Mouse (Mus musculus) liver, adult 2 months (tissue): ENCODE data around the gene Slc35e3. TPM values are rescaled to one million over a fixed set of nuclear protein-coding genes. Genes with fewer than 3 reads are reported as not detected.

ENCODE experiments used
- DNase-seq: peaks from one replicate; pipeline ENCODE4 v3.0.0-alpha.2; 2011; ENCODE audit warnings: low read depth, low spot score; ENCODE audit errors: extremely low read depth
- H3K27ac ChIP-seq: fragments of 200-500 bp; replicated peaks from 2 replicates; pipeline ENCODE4 v1.5.1; 2012; ENCODE audit warnings: low read depth, mild to moderate bottlenecking, control low read depth, inconsistent platforms, low read length; ENCODE audit not compliant: insufficient read depth
- H3K27me3 ChIP-seq: fragments of 200-500 bp; 2 replicates; pipeline ENCODE4 v1.6.1; 2012; ENCODE audit warnings: mild to moderate bottlenecking, moderate library complexity, low read length, inconsistent platforms; ENCODE audit not compliant: control insufficient read depth, insufficient read depth
- H3K36me3 ChIP-seq: fragments of 200-500 bp; 2 replicates; pipeline ENCODE4 v1.6.1; 2012; ENCODE audit warnings: low read length, inconsistent platforms; ENCODE audit not compliant: control insufficient read depth, insufficient read depth
- H3K4me1 ChIP-seq: fragments of 200-500 bp; 2 replicates; pipeline ENCODE4 v1.6.1; 2011; ENCODE audit warnings: low read length; ENCODE audit not compliant: control insufficient read depth, insufficient read depth
- H3K4me3 ChIP-seq: fragments of 200-500 bp; 2 replicates; pipeline ENCODE4 v1.5.1; 2011; ENCODE audit warnings: low read depth, mild to moderate bottlenecking, control low read depth, low read length, moderate library complexity; ENCODE audit not compliant: insufficient read depth
- H3K79me2 ChIP-seq: fragments of 200-500 bp; 2 replicates; pipeline ENCODE4 v1.6.1; 2012; ENCODE audit warnings: inconsistent platforms, mild to moderate bottlenecking, low read length, moderate library complexity; ENCODE audit not compliant: control insufficient read depth, insufficient read depth
- H3K9ac ChIP-seq: fragments of 200-500 bp; 2 replicates; pipeline ENCODE4 v1.6.1; 2012; ENCODE audit warnings: low read depth, mild to moderate bottlenecking, control low read depth, inconsistent platforms, low read length
- CTCF ChIP-seq: fragments of 200-500 bp; IDR thresholded peaks from 2 replicates; pipeline ENCODE4 v1.5.1; 2011; ENCODE audit warnings: low read depth, low read length, control low read depth
- POLR2A ChIP-seq: fragments of 200-500 bp; IDR thresholded peaks from 2 replicates; pipeline ENCODE4 v1.6.1; 2011; ENCODE audit warnings: low read length, control low read depth; ENCODE audit not compliant: insufficient read depth; ENCODE audit errors: extremely low read depth
- WGBS: fragments of 180-500 bp; shearing (Covaris S2); methylation state at CpG from one replicate; pipeline ENCODE4 v1.1.7; 2018; 5-methylcytosine and 5-hydroxymethylcytosine counted together
- polyA plus RNA-seq: library from polyadenylated mRNA; depleted of rRNA; stranded (reverse); fragments of >200 nt; gene quantifications from 2 replicates; pipeline ENCODE4 v1.2.3, GENCODE M21; 2012
- total RNA-seq: library from RNA; depleted of rRNA; stranded (reverse); fragments of >200 nt; gene quantifications from 2 replicates; pipeline ENCODE4 v1.2.3, GENCODE M21; 2014

The Slc35e3 gene
- total and polyA plus RNA-seq, 2 experiments: 4.1 to 7.1 TPM

- 92% methylated on average over 16 of the region's 16 CpGs for WGBS
- Histone ChIP-seq H3K27me3 (no peaks in the 10 kb centered on the region), H3K36me3 (peaks cover 12% of the 10 kb centered on the region; the same call in 1 of the 2 replicates)
These were observed 20.1 kb upstream of the Slc35e3 start for GRCm38 (mm10) chr10:117766111-117766895.

DNA sequence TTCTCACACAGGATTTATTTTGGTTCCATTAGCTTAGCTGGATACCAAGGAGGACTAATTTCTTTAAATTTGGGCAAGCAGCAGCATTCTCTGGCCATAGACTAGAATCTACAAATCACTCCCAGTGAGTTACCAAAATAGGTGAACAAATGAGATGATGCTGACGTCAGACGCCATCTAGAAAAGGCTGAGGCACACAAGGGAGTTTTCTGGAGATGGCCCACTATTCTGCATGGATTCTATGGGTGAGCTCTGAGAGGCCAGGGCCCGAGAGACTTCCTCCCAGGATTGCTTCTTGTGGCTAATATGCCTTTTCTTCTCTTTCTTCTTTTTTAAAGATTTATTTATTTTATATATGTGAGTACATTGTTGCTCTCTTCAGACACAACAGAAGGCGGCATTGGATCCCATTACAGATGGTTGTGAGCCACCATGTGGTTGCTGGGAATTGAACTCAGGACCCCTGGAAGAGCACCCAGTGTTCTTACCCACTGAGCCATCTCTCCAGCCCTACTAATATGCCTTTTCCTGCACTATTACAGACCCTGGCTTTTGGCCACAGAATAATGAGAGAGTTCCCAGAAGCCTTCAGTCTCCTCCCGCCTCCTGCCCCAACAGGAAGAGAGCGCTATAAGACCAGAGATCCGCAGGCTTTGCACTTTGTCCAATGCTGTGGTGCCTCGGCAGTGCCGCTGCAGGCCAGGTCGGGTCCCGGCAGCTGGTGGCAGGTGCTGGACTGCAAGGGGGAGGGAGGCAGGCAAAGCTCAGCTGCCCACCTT is 19.1 kb upstream of the Slc35e3 start:
- Histone ChIP-seq H3K4me3 (no peak overlapping the region), H3K4me1 (no peaks in the 10 kb centered on the region), H3K36me3 (peaks cover 18% of the 10 kb centered on the region; the same call in 1 of the 2 replicates), H3K79me2 (no peaks in the 10 kb centered on the region), H3K9ac (no peak overlapping the region), H3K27ac (no peak overlapping the region), H3K27me3 (no peaks in the 10 kb centered on the region)
- WGBS: 93% methylated on average over 11 of the region's 11 CpGs
- TF ChIP-seq CTCF: no peak
- TF ChIP-seq POLR2A: no peak
- no peak for DNase-seq

More at GRCm38 (mm10) chr10:117766111-117766895, 20.1 kb upstream of the Slc35e3 start:
- no peaks in the 10 kb centered on the region for H3K79me2 ChIP-seq
- no peak overlapping the region for H3K9ac ChIP-seq
- no peaks in the 10 kb centered on the region for H3K4me1 ChIP-seq
- H3K27ac ChIP-seq: no peak overlapping the region
- no peak overlapping the region for H3K4me3 ChIP-seq
- no peak for DNase-seq
- no peak for TF ChIP-seq CTCF
- TF ChIP-seq POLR2A: no peak

- peaks cover 23% of the 10 kb centered on the region for H3K36me3 ChIP-seq
- H3K9ac ChIP-seq: no peak overlapping the region
- 81% methylated on average over 6 of the region's 6 CpGs for WGBS
- H3K27ac ChIP-seq: no peak overlapping the region
- DNase-seq: no peak
- no peak for TF ChIP-seq CTCF
- no peak for TF ChIP-seq POLR2A
- H3K4me3 ChIP-seq: no peak overlapping the region
- H3K79me2 ChIP-seq: no peaks in the 10 kb centered on the region
- no peaks in the 10 kb centered on the region for H3K4me1 ChIP-seq
- no peaks in the 10 kb centered on the region for H3K27me3 ChIP-seq
These were observed 18.4 kb upstream of the Slc35e3 start for GRCm38 (mm10) chr10:117764598-117764997.

DNA sequence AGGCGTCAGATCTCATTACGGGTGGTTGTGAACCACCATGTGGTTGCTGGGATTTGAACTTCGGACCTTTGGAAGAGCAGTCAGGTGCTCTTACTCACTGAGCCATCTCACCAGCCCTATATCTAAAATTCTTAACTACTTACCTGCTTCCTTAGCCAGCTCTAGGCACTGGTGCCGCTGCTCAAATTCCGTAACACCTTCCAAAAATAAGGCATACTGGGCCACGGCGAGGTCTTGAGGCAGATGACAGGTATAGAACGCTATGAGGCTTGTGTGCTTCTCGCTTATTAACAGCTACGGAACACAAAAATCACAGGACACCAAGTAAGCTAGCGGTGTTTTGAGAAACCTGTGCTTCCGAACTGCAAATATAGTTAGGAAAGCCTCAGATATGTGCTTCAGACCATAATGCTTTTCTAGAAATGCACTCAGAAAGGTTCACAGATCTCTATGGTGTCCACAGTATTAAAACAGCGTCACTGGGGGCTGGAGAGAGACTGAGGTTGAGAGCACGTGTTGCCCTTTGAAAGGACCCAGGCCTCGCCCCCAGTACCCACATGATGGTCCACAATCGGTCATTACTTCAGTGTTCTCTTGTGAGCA is 17.5 kb upstream of the Slc35e3 start:
- 98% methylated on average over 16 of the region's 16 CpGs for WGBS
- Histone ChIP-seq H3K4me3 (no peak overlapping the region), H3K4me1 (no peaks in the 10 kb centered on the region), H3K27me3 (no peaks in the 10 kb centered on the region), H3K9ac (no peak overlapping the region), H3K36me3 (peaks cover 26% of the 10 kb centered on the region), H3K79me2 (no peaks in the 10 kb centered on the region), H3K27ac (no peak overlapping the region)
- TF ChIP-seq CTCF: no peak
- TF ChIP-seq POLR2A: no peak
- no peak for DNase-seq

- Histone ChIP-seq H3K9ac (no peak overlapping the region), H3K4me1 (no peaks in the 10 kb centered on the region), H3K27me3 (no peaks in the 10 kb centered on the region), H3K4me3 (no peak overlapping the region), H3K36me3 (peaks cover 29% of the 10 kb centered on the region), H3K79me2 (no peaks in the 10 kb centered on the region), H3K27ac (no peak overlapping the region)
- no peak for DNase-seq
- 97% methylated on average over 12 of the region's 12 CpGs for WGBS
- TF ChIP-seq CTCF (no peak), POLR2A (no peak)
These were observed 16.8 kb upstream of the Slc35e3 start for GRCm38 (mm10) chr10:117762966-117763365.
